Mouse (Mus musculus) MEL-GATA-1-ER (cell line): ENCODE measurements around the gene Nbea.

Experiments
- DNase-seq: peaks from one replicate; pipeline ENCODE4 v3.0.0-alpha.2; 2012; ENCODE audit warnings: low read depth; ENCODE audit errors: extremely low read depth

Gene Nbea

GRCm38 (mm10) chr3:56183159-56184133, at the start of gene Nbea:
TSS of gene Nbea (minus strand) at chr3:56183701.
- DNase-seq: no peak

- DNase-seq: no peak
Observed at GRCm38 (mm10) chr3:56229283-56229682, 45.8 kb upstream of the Nbea start.

- no peak for DNase-seq
Observed at GRCm38 (mm10) chr3:56215989-56216388, 32.5 kb upstream of the Nbea start.

GRCm38 (mm10) chr3:56203968-56204367, 20.5 kb upstream of the Nbea start:
- DNase-seq: no peak

GRCm38 (mm10) chr3:56188238-56188637, 4.7 kb upstream of the Nbea start:
- no peak for DNase-seq

GRCm38 (mm10) chr3:56187131-56187779, 3.8 kb upstream of the Nbea start:
- DNase-seq: no peak

- no peak for DNase-seq
Observed at GRCm38 (mm10) chr3:56182371-56183158, 936 bp downstream of the Nbea start.

- no peak for DNase-seq
Observed at GRCm38 (mm10) chr3:56181991-56182370, 1.5 kb downstream of the Nbea start.

- DNase-seq: no peak
Observed at GRCm38 (mm10) chr3:56181025-56181424, 2.5 kb downstream of the Nbea start.

- DNase-seq: no peak
Observed at GRCm38 (mm10) chr3:56157864-56158263, 25.6 kb downstream of the Nbea start.

- no peak for DNase-seq
Observed at GRCm38 (mm10) chr3:56126674-56127073, 56.8 kb downstream of the Nbea start.

- no peak for DNase-seq
Observed at GRCm38 (mm10) chr3:56116647-56117046, 66.9 kb downstream of the Nbea start.

- no peak for DNase-seq
Observed at GRCm38 (mm10) chr3:56108101-56108500, 75.4 kb downstream of the Nbea start.

GRCm38 (mm10) chr3:56097105-56097504, 86.4 kb downstream of the Nbea start:
- no peak for DNase-seq

- no peak for DNase-seq
Observed at GRCm38 (mm10) chr3:56079015-56079612, 104.4 kb downstream of the Nbea start.

GRCm38 (mm10) chr3:56067849-56068248, 115.7 kb downstream of the Nbea start:
- DNase-seq: no peak

- DNase-seq: no peak
Observed at GRCm38 (mm10) chr3:56066360-56067040, 117.0 kb downstream of the Nbea start.

GRCm38 (mm10) chr3:56065234-56065633, 118.3 kb downstream of the Nbea start:
- DNase-seq: no peak

- DNase-seq: no peak
Observed at GRCm38 (mm10) chr3:56045659-56046336, 137.7 kb downstream of the Nbea start.

GRCm38 (mm10) chr3:56043091-56043490, 140.4 kb downstream of the Nbea start:
- no peak for DNase-seq
